7 mouse cellular contexts compared by ENCODE assay signal in genomic region chr6:119792562-119792961, GRCm38 (mm10). TPM values are rescaled to one million over a fixed set of nuclear protein-coding genes. Genes with fewer than 3 reads are reported as not detected.
A peak's percentile ranks its signal among the peaks of the same experiment; 100 is the strongest.
DNase-seq lines count a peak whose midpoint lies in the region; ATAC-seq lines count a peak whose summit lies in the region.

No protein-coding gene starts in this region.

- ATAC-seq in liver, embryonic 13.5 days (ENCODE audit: low read depth) = no peak

- DNase-seq in 3134 (ENCODE audit: extremely low read depth, insufficient read length, low spot score) (peak; percentile 6), 416B (ENCODE audit: low read depth) (peak; percentile 78)
- DNase-seq in adrenal gland, adult 8-10 months = peak; percentile 20
- peak; percentile 66 for DNase-seq in embryo, embryonic 11 days
- DNase-seq in kidney, adult 9 months = peak; percentile 65
- peak; percentile 8 for DNase-seq in liver, embryonic 13.5 days
- DNase-seq in right cerebral cortex, postnatal 14 days = peak; percentile 32

- no peaks in the 10 kb centered on the region for H3K9me3 ChIP-seq in liver, embryonic 13.5 days (replicated peaks)

- no peak overlapping the region for H3K9ac ChIP-seq in liver, embryonic 13.5 days

- H3K4me1 ChIP-seq in liver, embryonic 13.5 days (replicated peaks) = no peaks in the 10 kb centered on the region

- 35% methylated on average over 2 of the region's 2 CpGs for WGBS in liver, embryonic 13.5 days (ENCODE audit: insufficient replicate concordance)

- no peak overlapping the region for H3K4me2 ChIP-seq in liver, embryonic 13.5 days

- H3K27ac ChIP-seq in liver, embryonic 13.5 days = no peak overlapping the region

- H3K4me3 ChIP-seq in liver, embryonic 13.5 days (replicated peaks) = no peak overlapping the region

- H3K27me3 ChIP-seq in liver, embryonic 13.5 days = no peaks in the 10 kb centered on the region

- 0 out of 2 replicates have a peak, but pooled peaks cover 7% of the 10 kb centered on the region for H3K36me3 ChIP-seq in liver, embryonic 13.5 days

RNA-seq across cellular contexts. Expression of gene Erc1, which starts 55.4 kb away (rescaled TPM):
- 10 to 100 TPM; 16.4 to 29.0 (median 21.4) TPM for total RNA-seq in adrenal gland, adult 8-10 months (2022)
- polyA plus RNA-seq in liver, embryonic 13.5 days (2015; fragmentation: Nextera tagmentation; extraction: Ambion mirVana) = 3.9 TPM in 2 replicates

Comparison
In these comparisons a context has a peak if more than half of its experiments do, and no peak if none do; other contexts are left out.
1. DNase-seq: peak in every context shown above with its lines; median percentile 78 in 416B; 66 in embryo, embryonic 11 days; 65 in kidney, adult 9 months; 32 in right cerebral cortex, postnatal 14 days; 20 in adrenal gland, adult 8-10 months; 8 in liver, embryonic 13.5 days; 6 in 3134.